Mouse (Mus musculus): Measurements from ENCODE around the gene Capn15. TPM values are rescaled to one million over a fixed set of nuclear protein-coding genes. Genes with fewer than 3 reads are reported as not detected.

The Capn15 gene
- polyA plus RNA-seq, 1 experiment from 2014 or later, result 20.5 TPM

- Histone ChIP-seq H3K36me3 (peaks cover 9% of the 10 kb centered on the region), H3K4me2 (peak overlapping the region; percentile 82), H3K4me3 (peak overlapping the region; percentile 85), H3K9me3 (no peaks in the 10 kb centered on the region), H3K9ac (peak overlapping the region; percentile 97), H3K27me3 (no peaks in the 10 kb centered on the region), H3K27ac (replicated peaks) (peak overlapping the region; percentile 89), H3K4me1 (replicated peaks) (peaks cover 21% of the 10 kb centered on the region)
- WGBS, result 4% methylated on average over 54 of the region's 54 CpGs
- ATAC-seq (ENCODE audit: low read depth), result peak; percentile 72
Observed at GRCm38 (mm10) chr17:25941511-25942241, 43.9 kb downstream of the Capn15 start.

- Histone ChIP-seq H3K4me2 (no peak overlapping the region), H3K9ac (no peak overlapping the region), H3K27me3 (no peaks in the 10 kb centered on the region), H3K9me3 (no peaks in the 10 kb centered on the region), H3K4me3 (no peak overlapping the region), H3K27ac (replicated peaks) (no peak overlapping the region), H3K4me1 (replicated peaks) (no peaks in the 10 kb centered on the region), H3K36me3 (peaks cover 72% of the 10 kb centered on the region)
- ATAC-seq (ENCODE audit: low read depth), result no peak
- 89% methylated on average over 1 of the region's 1 CpGs for WGBS
Observed at GRCm38 (mm10) chr17:25934526-25934925, 51.1 kb downstream of the Capn15 start.

- H3K27ac ChIP-seq (replicated peaks), result no peak overlapping the region
- no peak overlapping the region for H3K4me2 ChIP-seq
- H3K9ac ChIP-seq, result no peak overlapping the region
- H3K9me3 ChIP-seq, result no peaks in the 10 kb centered on the region
- ATAC-seq (ENCODE audit: low read depth), result no peak
- peaks cover 45% of the 10 kb centered on the region for H3K36me3 ChIP-seq
- WGBS, result 85% methylated on average over 2 of the region's 2 CpGs
- H3K4me1 ChIP-seq (replicated peaks), result peaks cover 8% of the 10 kb centered on the region
- H3K4me3 ChIP-seq, result no peak overlapping the region
- no peaks in the 10 kb centered on the region for H3K27me3 ChIP-seq
Observed at GRCm38 (mm10) chr17:25925348-25925747, 60.2 kb downstream of the Capn15 start.

- Histone ChIP-seq H3K9ac (no peak overlapping the region), H3K9me3 (no peaks in the 10 kb centered on the region), H3K4me1 (replicated peaks) (peaks cover 27% of the 10 kb centered on the region), H3K4me2 (no peak overlapping the region), H3K4me3 (no peak overlapping the region), H3K27ac (replicated peaks) (no peak overlapping the region), H3K27me3 (no peaks in the 10 kb centered on the region), H3K36me3 (peaks cover 19% of the 10 kb centered on the region)
- no peak for ATAC-seq (ENCODE audit: low read depth)
- WGBS, result 85% methylated on average over 5 of the region's 5 CpGs
Observed at GRCm38 (mm10) chr17:25922120-25922519, 63.5 kb downstream of the Capn15 start.

- peak; percentile 98 for ATAC-seq (ENCODE audit: low read depth)
- H3K4me2 ChIP-seq, result peak overlapping the region; percentile 71
- under 1% methylated on average over 40 of the region's 40 CpGs for WGBS
- H3K4me3 ChIP-seq, result peak overlapping the region; percentile 95
- no peaks in the 10 kb centered on the region for H3K9me3 ChIP-seq
- H3K4me1 ChIP-seq (replicated peaks), result peaks cover 34% of the 10 kb centered on the region
- H3K9ac ChIP-seq, result peak overlapping the region; percentile 83
- no peaks in the 10 kb centered on the region for H3K27me3 ChIP-seq
- H3K27ac ChIP-seq (replicated peaks), result peak overlapping the region; percentile 93
- peaks cover 6% of the 10 kb centered on the region for H3K36me3 ChIP-seq
Observed at GRCm38 (mm10) chr17:25919786-25920642, 65.6 kb downstream of the Capn15 start.

- Histone ChIP-seq H3K9me3 (no peaks in the 10 kb centered on the region), H3K4me3 (peak within 1 kb of the TSS; percentile 95), H3K27ac (replicated peaks) (peak within 1 kb of the TSS; percentile 93), H3K4me1 (replicated peaks) (peaks cover 34% of the 10 kb centered on the region), H3K4me2 (peak within 1 kb of the TSS; percentile 92), H3K36me3 (peaks cover 6% of the 10 kb centered on the region), H3K9ac (peak within 1 kb of the TSS; percentile 86), H3K27me3 (no peaks in the 10 kb centered on the region)
- 1% methylated on average over 61 of the region's 78 CpGs for WGBS
- peak; percentile 6; the same call in 1 of the 2 replicates for ATAC-seq (ENCODE audit: low read depth)
Observed at GRCm38 (mm10) chr17:25919144-25919785, 66.3 kb downstream of the Capn15 start, which contains the start of gene Rab40c. TSS of gene Rab40c (minus strand) at chr17:25919727.

- Histone ChIP-seq H3K4me1 (replicated peaks) (peaks cover 34% of the 10 kb centered on the region), H3K4me3 (peak overlapping the region; percentile 95), H3K27me3 (no peaks in the 10 kb centered on the region), H3K27ac (replicated peaks) (no peak overlapping the region), H3K4me2 (peak overlapping the region; percentile 92), H3K36me3 (peaks cover 6% of the 10 kb centered on the region), H3K9me3 (no peaks in the 10 kb centered on the region), H3K9ac (peak overlapping the region; percentile 86)
- ATAC-seq (ENCODE audit: low read depth), result no peak
- 82% methylated on average over 9 of the region's 9 CpGs for WGBS
Observed at GRCm38 (mm10) chr17:25918037-25918750, 67.4 kb downstream of the Capn15 start.

- Histone ChIP-seq H3K9me3 (no peaks in the 10 kb centered on the region), H3K4me3 (peak overlapping the region; percentile 95; the same call in 1 of the 2 replicates), H3K27me3 (no peaks in the 10 kb centered on the region), H3K4me2 (peak overlapping the region; percentile 92), H3K9ac (peak overlapping the region; percentile 86; the same call in 1 of the 2 replicates), H3K27ac (replicated peaks) (no peak overlapping the region), H3K36me3 (peaks cover 6% of the 10 kb centered on the region), H3K4me1 (replicated peaks) (peaks cover 34% of the 10 kb centered on the region)
- 76% methylated on average over 8 of the region's 8 CpGs for WGBS
- no peak for ATAC-seq (ENCODE audit: low read depth)
Observed at GRCm38 (mm10) chr17:25916931-25917647, 68.5 kb downstream of the Capn15 start.

- WGBS, result 86% methylated on average over 4 of the region's 4 CpGs
- ATAC-seq (ENCODE audit: low read depth), result no peak
Observed at GRCm38 (mm10) chr17:25914295-25914694, 71.3 kb downstream of the Capn15 start.

GRCm38 (mm10) chr17:25913877-25914275 lies 71.7 kb downstream of the Capn15 start:
- 84% methylated on average over 1 of the region's 1 CpGs for WGBS
- no peaks in the 10 kb centered on the region for H3K27me3 ChIP-seq
- H3K9ac ChIP-seq, result no peak overlapping the region
- H3K9me3 ChIP-seq, result no peaks in the 10 kb centered on the region
- ATAC-seq (ENCODE audit: low read depth), result no peak
- peaks cover 6% of the 10 kb centered on the region for H3K36me3 ChIP-seq
- no peak overlapping the region for H3K4me2 ChIP-seq
- H3K4me1 ChIP-seq (replicated peaks), result peaks cover 25% of the 10 kb centered on the region
- H3K27ac ChIP-seq (replicated peaks), result no peak overlapping the region
- H3K4me3 ChIP-seq, result no peak overlapping the region

More at GRCm38 (mm10) chr17:25914295-25914694, 71.3 kb downstream of the Capn15 start:
- Histone ChIP-seq H3K4me3 (no peak overlapping the region), H3K4me2 (no peak overlapping the region), H3K9ac (no peak overlapping the region; the same call in 1 of the 2 replicates), H3K27ac (replicated peaks) (no peak overlapping the region), H3K36me3 (peaks cover 6% of the 10 kb centered on the region), H3K9me3 (no peaks in the 10 kb centered on the region), H3K4me1 (replicated peaks) (peaks cover 27% of the 10 kb centered on the region), H3K27me3 (no peaks in the 10 kb centered on the region)

Measured in neural tube, embryonic 13.5 days (tissue).